Mouse (Mus musculus) c-Kit-negative CD71-positive TER-119-positive erythroid progenitor cells, embryonic 14.5 days (primary cell): ENCODE data around the gene Lhb.

Experiments used
- DNase-seq: peaks from one replicate; pipeline ENCODE4 v3.0.0-alpha.2; 2013; ENCODE audit warnings: low read depth, low spot score

The Lhb gene

GRCm38 (mm10) chr7:45413864-45414739 is 6.5 kb upstream of the Lhb start:
- DNase-seq, result no peak

- no peak for DNase-seq
Measured at GRCm38 (mm10) chr7:45414740-45415224, 5.8 kb upstream of the Lhb start.

- no peak for DNase-seq
Measured at GRCm38 (mm10) chr7:45415636-45416035, 5.0 kb upstream of the Lhb start.

GRCm38 (mm10) chr7:45417962-45418492 is 2.6 kb upstream of the Lhb start:
- DNase-seq, result no peak

- no peak for DNase-seq
Measured at GRCm38 (mm10) chr7:45419859-45420614, 583 bp upstream of the Lhb start.

GRCm38 (mm10) chr7:45421194-45421593 is 574 bp downstream of the Lhb start:
- DNase-seq, result no peak

GRCm38 (mm10) chr7:45426556-45426955 is 5.9 kb downstream of the Lhb start:
- DNase-seq, result no peak

- DNase-seq, result no peak
Measured at GRCm38 (mm10) chr7:45433835-45434202, 13.2 kb downstream of the Lhb start.

- peak; percentile 99 for DNase-seq
Measured at GRCm38 (mm10) chr7:45434203-45435015, 13.8 kb downstream of the Lhb start, which contains the start of gene Gys1. Gys1 (plus strand) TSS chr7:45434844.

- no peak for DNase-seq
Measured at GRCm38 (mm10) chr7:45435038-45435437, 14.4 kb downstream of the Lhb start.

- no peak for DNase-seq
Measured at GRCm38 (mm10) chr7:45436444-45436843, 15.8 kb downstream of the Lhb start.

GRCm38 (mm10) chr7:45437046-45437445 is 16.4 kb downstream of the Lhb start:
- no peak for DNase-seq

GRCm38 (mm10) chr7:45437521-45438276 is 17.1 kb downstream of the Lhb start, which contains the start of gene Ruvbl2:
Ruvbl2 (minus strand) TSS chr7:45438096.
- DNase-seq, result no peak

GRCm38 (mm10) chr7:45443526-45444420 is 23.2 kb downstream of the Lhb start:
- DNase-seq, result no peak

GRCm38 (mm10) chr7:45446589-45446988 is 26.0 kb downstream of the Lhb start:
- DNase-seq, result no peak

- DNase-seq, result no peak
Measured at GRCm38 (mm10) chr7:45447325-45447990, 26.8 kb downstream of the Lhb start.

- no peak for DNase-seq
Measured at GRCm38 (mm10) chr7:45449974-45450373, 29.4 kb downstream of the Lhb start.

- DNase-seq, result peak; percentile 84
Measured at GRCm38 (mm10) chr7:45451344-45451982, 30.8 kb downstream of the Lhb start.

GRCm38 (mm10) chr7:45454971-45455370 is 34.4 kb downstream of the Lhb start:
- no peak for DNase-seq
